Mouse (Mus musculus) heart, adult 2 months (tissue): ENCODE results near the gene Epm2aip1.
A peak's percentile ranks its signal among the peaks of the same experiment; 100 is the strongest.

Experiments used
- CTCF ChIP-seq: fragments of 200-600 bp; IDR thresholded peaks from 2 replicates; pipeline ENCODE4 v1.8.1; 2022; ENCODE audit warnings: antibody characterized with exemption, mild to moderate bottlenecking, moderate library complexity
- EP300 ChIP-seq: fragments of 200-500 bp; IDR thresholded peaks from 2 replicates; pipeline ENCODE4 v1.6.1; 2011; ENCODE audit warnings: low read depth, low read length, control low read depth; ENCODE audit not compliant: insufficient read depth

- TF ChIP-seq CTCF (peak; percentile 59), EP300 (no peak)
Measured at GRCm38 (mm10) chr9:111247682-111248246, 24.0 kb upstream of the Epm2aip1 start.
